Mouse (Mus musculus): ENCODE results near the gene Tecpr2. TPM values are rescaled to one million over a fixed set of nuclear protein-coding genes. Genes with fewer than 3 reads are reported as not detected.

Tecpr2 gene
- polyA plus RNA-seq, 2 experiments: 1.1 to 2.3 TPM

DNA sequence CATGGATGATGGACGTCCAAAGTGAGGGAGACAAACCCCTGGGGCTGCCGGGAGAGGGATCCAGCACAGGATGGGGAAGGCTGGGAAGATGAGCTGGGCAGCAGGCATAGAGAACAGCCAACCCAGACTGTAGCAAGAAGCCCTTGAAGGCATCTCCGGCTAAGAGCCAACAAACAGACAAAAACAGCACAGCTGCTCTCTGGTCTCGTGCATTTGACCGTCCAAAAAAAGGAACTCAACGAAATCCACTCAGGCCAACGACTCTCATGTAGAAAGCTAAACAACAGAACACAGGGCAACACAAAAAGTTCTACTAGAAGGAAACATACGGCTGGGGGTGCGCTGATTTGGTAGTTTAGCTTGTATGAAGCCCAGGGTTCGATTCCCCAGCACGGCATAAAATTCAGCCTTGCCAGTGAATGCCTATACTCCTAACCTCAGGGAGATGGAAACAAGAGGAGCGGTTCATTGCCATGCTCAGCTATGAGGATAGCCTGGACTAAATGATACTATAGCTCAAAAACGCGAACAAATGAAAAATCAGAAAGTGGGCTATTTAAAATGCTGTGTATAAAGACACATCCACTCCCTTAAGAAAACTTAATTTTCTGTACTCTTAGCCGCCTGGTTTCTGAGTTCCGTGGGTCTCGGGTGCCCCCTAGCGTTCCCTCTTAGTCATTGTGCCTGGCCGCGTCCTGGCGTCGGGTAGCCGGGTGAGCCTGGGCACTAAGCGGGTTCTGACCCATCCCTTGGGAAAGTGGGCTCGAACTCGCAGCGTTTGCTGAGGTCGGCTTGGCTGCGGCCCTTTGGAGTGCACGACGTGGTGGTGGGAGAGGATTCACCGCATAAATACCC is 45.6 kb upstream of the Tecpr2 start:
- ATAC-seq (ENCODE audit: insufficient read depth) (peak; percentile 24), DNase-seq (ENCODE audit: low read depth in 3 of 3, low spot score in 3 of 3) (peak; percentile 66 to 73 (median 66))
- TF ChIP-seq CTCF (IDR thresholded peaks at IDR 0.05; ENCODE audit: low read depth): peak; percentile 98
- TF ChIP-seq EP300 (IDR thresholded peaks at IDR 0.05; ENCODE audit: low read depth): no peak
- no peaks in the 10 kb centered on the region for H3K9me3 ChIP-seq (ENCODE audit: control insufficient read depth, low read length)
- peaks cover 6% of the 10 kb centered on the region for H3K27me3 ChIP-seq (ENCODE audit: control insufficient read depth, insufficient read depth, low read length)
- peak overlapping the region; percentile 62 to 68 for H3K4me3 ChIP-seq (ENCODE audit: insufficient read depth in 1 of 2, low read depth in 2 of 2, low read length in 2 of 2)
- peak overlapping the region; percentile 75 for H3K9ac ChIP-seq (replicated peaks)
- H3K4me1 ChIP-seq (replicated peaks; ENCODE audit: control insufficient read depth in 2 of 2, insufficient read depth in 2 of 2, low read length in 1 of 2): peaks cover 7 to 9% of the 10 kb centered on the region in 2 experiments; a peak in 3 of 4 replicates
- H3K27ac ChIP-seq: no peak overlapping the region
- no peaks in the 10 kb centered on the region for H3K36me3 ChIP-seq (replicated peaks; ENCODE audit: control insufficient read depth, insufficient read depth, low read depth)
- WGBS (ENCODE audit: insufficient replicate concordance): 15% methylated on average over 32 of the region's 32 CpGs
- H3K4me2 ChIP-seq (ENCODE audit: low read depth): peak overlapping the region; percentile 99

DNA sequence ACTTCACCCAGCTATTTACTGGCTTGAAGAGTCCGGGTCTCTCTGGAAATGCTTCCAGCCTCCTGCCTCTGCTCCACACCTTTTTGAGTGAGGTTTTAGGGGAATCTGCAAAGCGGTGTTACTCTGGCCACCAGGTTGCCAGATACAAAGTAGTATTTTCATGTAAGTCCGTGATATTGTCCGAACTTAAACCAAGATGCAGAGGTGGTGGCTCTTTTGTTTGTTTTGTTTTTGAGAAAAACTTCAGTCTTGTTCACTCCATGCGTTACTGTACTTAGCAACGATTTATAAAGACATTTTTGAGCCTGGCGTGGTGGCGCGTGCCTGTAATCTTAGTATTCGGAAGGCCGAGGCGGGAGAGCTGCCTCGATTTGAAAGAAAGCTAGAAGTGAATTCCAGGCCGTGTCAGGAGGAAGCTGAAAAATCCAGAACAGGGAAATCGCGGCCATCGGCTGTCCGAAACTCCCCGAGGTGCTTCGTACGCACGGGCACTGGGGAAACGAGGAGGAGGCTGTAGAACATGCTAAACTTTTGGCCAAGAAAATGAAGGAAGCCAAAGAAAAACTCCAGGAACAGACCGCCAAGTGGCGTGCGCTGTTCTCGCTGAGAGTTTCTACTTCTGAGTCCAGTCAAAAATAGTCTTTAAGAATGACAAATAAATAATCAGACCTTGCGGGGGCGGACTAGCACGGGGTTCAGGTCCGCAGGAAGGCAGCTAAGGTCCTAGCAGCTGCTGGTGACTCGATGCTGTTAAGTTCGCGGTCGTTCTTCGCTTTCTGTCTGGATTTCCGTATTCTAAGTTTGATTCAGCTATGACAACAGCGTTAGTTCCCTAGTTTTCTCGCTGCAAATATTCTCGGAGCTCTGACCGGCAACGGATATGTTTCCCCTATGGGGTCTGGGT is 44.6 kb upstream of the Tecpr2 start:
- DNase-seq (ENCODE audit: low read depth in 3 of 3, low spot score in 3 of 3): peak in 1 of 3 experiments; percentile 28
- H3K36me3 ChIP-seq (replicated peaks; ENCODE audit: control insufficient read depth, insufficient read depth, low read depth): no peaks in the 10 kb centered on the region
- ATAC-seq (ENCODE audit: insufficient read depth): peak; percentile 59
- peak overlapping the region; percentile 53 for H3K27ac ChIP-seq
- peaks cover 6% of the 10 kb centered on the region for H3K27me3 ChIP-seq (ENCODE audit: control insufficient read depth, insufficient read depth, low read length)
- no peaks in the 10 kb centered on the region for H3K9me3 ChIP-seq (ENCODE audit: control insufficient read depth, low read length)
- no peak for TF ChIP-seq CTCF (IDR thresholded peaks at IDR 0.05; ENCODE audit: low read depth)
- TF ChIP-seq EP300 (IDR thresholded peaks at IDR 0.05; ENCODE audit: low read depth): no peak
- H3K4me1 ChIP-seq (replicated peaks; ENCODE audit: control insufficient read depth in 2 of 2, insufficient read depth in 2 of 2, low read length in 1 of 2): peaks cover 7 to 9% of the 10 kb centered on the region in 2 experiments
- H3K4me2 ChIP-seq (ENCODE audit: low read depth): peak overlapping the region; percentile 99
- peak overlapping the region; percentile 62 to 68 for H3K4me3 ChIP-seq (ENCODE audit: insufficient read depth in 1 of 2, low read depth in 2 of 2, low read length in 2 of 2)
- H3K9ac ChIP-seq (replicated peaks): peak overlapping the region; percentile 75
- WGBS (ENCODE audit: insufficient replicate concordance): under 1% methylated on average over 42 of the region's 42 CpGs

DNA sequence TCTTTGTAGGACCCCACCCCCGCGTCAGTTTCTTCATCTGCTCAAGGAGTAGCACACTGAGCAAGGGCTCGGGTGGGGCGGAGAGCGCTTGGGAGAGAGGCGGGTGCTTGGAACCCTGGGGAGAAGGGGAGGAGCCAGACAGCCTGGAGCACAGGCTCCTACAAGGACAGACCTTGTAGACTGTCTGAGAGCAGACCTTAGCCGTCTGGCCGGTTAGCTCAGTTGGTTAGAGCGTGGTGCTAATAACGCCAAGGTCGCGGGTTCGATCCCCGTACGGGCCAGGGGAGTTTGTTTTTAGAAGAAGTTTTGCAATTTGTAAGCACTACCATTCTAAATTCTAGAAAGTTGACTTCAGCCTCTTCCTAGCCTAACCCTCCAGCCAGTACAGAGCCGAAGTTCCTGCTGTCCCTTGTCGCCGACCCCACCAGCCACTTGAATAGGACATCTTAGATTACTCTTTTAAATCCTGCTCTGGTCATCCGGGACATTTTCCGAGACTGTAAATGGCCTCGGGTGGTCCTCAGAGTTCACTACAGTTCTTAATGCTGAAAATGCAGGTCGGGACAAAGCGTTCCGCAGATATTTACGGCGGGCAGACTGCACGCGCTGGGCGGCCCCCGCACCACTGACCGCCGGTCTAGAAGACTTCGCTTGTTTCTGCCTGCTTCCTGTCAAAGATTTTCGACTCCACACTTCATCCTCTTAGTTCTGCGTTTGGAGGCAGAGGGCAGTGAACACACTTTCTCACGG is 43.8 kb upstream of the Tecpr2 start:
- Histone ChIP-seq H3K9me3 (ENCODE audit: control insufficient read depth, low read length) (no peaks in the 10 kb centered on the region), H3K4me2 (ENCODE audit: low read depth) (peak overlapping the region; percentile 99), H3K9ac (replicated peaks) (peak overlapping the region; percentile 75), H3K27me3 (ENCODE audit: control insufficient read depth, insufficient read depth, low read length) (no peaks in the 10 kb centered on the region), H3K36me3 (replicated peaks; ENCODE audit: control insufficient read depth, insufficient read depth, low read depth) (no peaks in the 10 kb centered on the region), H3K4me1 (replicated peaks; ENCODE audit: control insufficient read depth in 2 of 2, insufficient read depth in 2 of 2, low read length in 1 of 2) (peaks cover 9% of the 10 kb centered on the region in 2 experiments), H3K27ac (peak overlapping the region; percentile 59), H3K4me3 (ENCODE audit: insufficient read depth in 1 of 2, low read depth in 2 of 2, low read length in 2 of 2) (peak overlapping the region; percentile 62 to 68)
- DNase-seq (ENCODE audit: low read depth in 3 of 3, low spot score in 3 of 3) (peak; percentile 92 to 94 (median 92)), ATAC-seq (ENCODE audit: insufficient read depth) (peak; percentile 90)
- no peak for TF ChIP-seq CTCF (IDR thresholded peaks at IDR 0.05; ENCODE audit: low read depth)
- peak; percentile 33; the same call in 1 of the 2 replicates for TF ChIP-seq EP300 (IDR thresholded peaks at IDR 0.05; ENCODE audit: low read depth)
- WGBS (ENCODE audit: insufficient replicate concordance): under 1% methylated on average over 36 of the region's 36 CpGs

- Histone ChIP-seq H3K36me3 (replicated peaks; ENCODE audit: control insufficient read depth, insufficient read depth, low read depth) (no peaks in the 10 kb centered on the region), H3K9ac (replicated peaks) (peak overlapping the region; percentile 71), H3K27ac (no peak overlapping the region), H3K9me3 (ENCODE audit: control insufficient read depth, low read length) (no peaks in the 10 kb centered on the region), H3K27me3 (ENCODE audit: control insufficient read depth, insufficient read depth, low read length) (no peaks in the 10 kb centered on the region), H3K4me2 (ENCODE audit: low read depth) (peak overlapping the region; percentile 99), H3K4me1 (replicated peaks; ENCODE audit: control insufficient read depth in 2 of 2, insufficient read depth in 2 of 2, low read length in 1 of 2) (peaks cover 13 to 16% of the 10 kb centered on the region in 2 experiments), H3K4me3 (ENCODE audit: insufficient read depth in 1 of 2, low read depth in 2 of 2, low read length in 2 of 2) (peak overlapping the region; percentile 62 to 68)
- no peak for DNase-seq (ENCODE audit: low read depth in 3 of 3, low spot score in 3 of 3)
- WGBS (ENCODE audit: insufficient replicate concordance): 76% methylated on average over 6 of the region's 6 CpGs
- ATAC-seq (ENCODE audit: insufficient read depth): no peak
- TF ChIP-seq EP300 (IDR thresholded peaks at IDR 0.05; ENCODE audit: low read depth): no peak
- no peak for TF ChIP-seq CTCF (IDR thresholded peaks at IDR 0.05; ENCODE audit: low read depth)
Observed at GRCm38 (mm10) chr12:110846191-110846765, 42.8 kb upstream of the Tecpr2 start.
